Mouse (Mus musculus): ENCODE data around the gene Ralgapa2.

GRCm38 (mm10) chr2:146363483-146363882, 148.7 kb downstream of the Ralgapa2 start:
- no peak for TF ChIP-seq NRF1 (IDR thresholded peaks at IDR 0.05; ENCODE audit: insufficient read depth, low read depth, low read length, poor library complexity, severe bottlenecking)
- no peak for TF ChIP-seq ETS1 (IDR thresholded peaks at IDR 0.05; ENCODE audit: low read depth, low read length)
- TF ChIP-seq CTCF (IDR thresholded peaks at IDR 0.05 in 2 of 3, conservative IDR thresholded peaks at IDR 0.05 in 1 of 3; ENCODE audit: control insufficient read depth in 1 of 3, insufficient read depth in 1 of 3, low read depth in 2 of 3, low read length in 3 of 3, poor library complexity in 1 of 3, severe bottlenecking in 1 of 3), result no peak
